Mouse (Mus musculus): ENCODE results near the gene Cxcr4. TPM values are rescaled to one million over a fixed set of nuclear protein-coding genes. Genes with fewer than 3 reads are reported as not detected.

Gene Cxcr4
- total and polyA plus RNA-seq, 3 experiments: 80.3 to 169 (median 102) TPM

GRCm38 (mm10) chr1:128590816-128591720 lies 1.0 kb downstream of the Cxcr4 start (continued):
- peak; percentile 15; the same call in 1 of the 2 replicates for TF ChIP-seq MYC (IDR thresholded peaks at IDR 0.05; ENCODE audit: low read depth, low read length)
- TF ChIP-seq BHLHE40 (IDR thresholded peaks at IDR 0.05; ENCODE audit: low read depth, low read length): peak; percentile 82
- peak; percentile 89 for TF ChIP-seq TBP (conservative IDR thresholded peaks at IDR 0.05; ENCODE audit: low read depth, low read length)
- TF ChIP-seq NELFE (IDR thresholded peaks at IDR 0.05; ENCODE audit: low read depth, low read length): peak; percentile 67
- TF ChIP-seq SIN3A (IDR thresholded peaks at IDR 0.05; ENCODE audit: low read length): peak; percentile 88
- TF ChIP-seq TCF12 (IDR thresholded peaks at IDR 0.05; ENCODE audit: low read depth, low read length): peak; percentile 98
- peak; percentile 59; the same call in 1 of the 2 replicates for TF ChIP-seq POLR2A (IDR thresholded peaks at IDR 0.05; ENCODE audit: low read depth, low read length)
- TF ChIP-seq JUND (conservative IDR thresholded peaks at IDR 0.05; ENCODE audit: low read depth, low read length): peak; percentile 29; the same call in 1 of the 2 replicates
- TF ChIP-seq NRF1 (IDR thresholded peaks at IDR 0.05; ENCODE audit: low read depth, low read length): no peak
- TF ChIP-seq MAX (IDR thresholded peaks at IDR 0.05; ENCODE audit: low read length): no peak; the same call in none of the 2 replicates
- TF ChIP-seq ZKSCAN1 (IDR thresholded peaks at IDR 0.05; ENCODE audit: borderline replicate concordance, low read depth, low read length): no peak; the same call in 1 of the 2 replicates
- TF ChIP-seq ZC3H11A (IDR thresholded peaks at IDR 0.05; ENCODE audit: low read depth, low read length): no peak

GRCm38 (mm10) chr1:128590011-128590410 lies 2.1 kb downstream of the Cxcr4 start:
- peaks cover 18 to 60% of the 10 kb centered on the region in 2 experiments for H3K4me1 ChIP-seq (ENCODE audit: control insufficient read depth in 1 of 2, insufficient read depth in 2 of 2)
- peaks cover 46% of the 10 kb centered on the region for H3K79me2 ChIP-seq (replicated peaks; ENCODE audit: control insufficient read depth, extremely low read depth, insufficient read depth, poor library complexity, severe bottlenecking)
- in situ Hi-C loops (cut with MboI; ENCODE audit: low pct_ligation_motif_present, low pct_unique_long_range_greater_than_20kb, low sequenced_read_pairs) (loop anchor here (5.0 kb wide), 1 partner anchor 232 kb away; no protein-coding TSS in a partner anchor), dilution Hi-C loops (cut with MboI; ENCODE audit: extremely low pct_ligation_motif_present, extremely low pct_unique_long_range_greater_than_20kb, low sequenced_read_pairs) (no loop called here)
- peaks cover 21 to 26% of the 10 kb centered on the region in 2 experiments for H3K36me3 ChIP-seq (replicated peaks in 1 of 2; ENCODE audit: control insufficient read depth in 1 of 2, insufficient read depth in 1 of 2, low read length in 1 of 2)
- no peaks in the 10 kb centered on the region for H3K27me3 ChIP-seq (replicated peaks)
- no peak for DNase-seq (ENCODE audit: extremely low read depth)
- H3K9me3 ChIP-seq (replicated peaks; ENCODE audit: low read length): no peaks in the 10 kb centered on the region
- peak overlapping the region; percentile 50; the same call in 1 of the 2 replicates for H3K27ac ChIP-seq (ENCODE audit: insufficient read depth, low read depth)
- peak overlapping the region; percentile 80 for H3K9ac ChIP-seq (ENCODE audit: insufficient read depth, low read depth)
- peak overlapping the region; percentile 81 for H3K4me2 ChIP-seq (ENCODE audit: insufficient read depth, low read depth, poor library complexity, severe bottlenecking)
- no peak for TF ChIP-seq SIN3A (IDR thresholded peaks at IDR 0.05; ENCODE audit: low read length)
- TF ChIP-seq ZNF384 (IDR thresholded peaks at IDR 0.05; ENCODE audit: low read depth, low read length): peak; percentile 46; the same call in 1 of the 2 replicates
- peak overlapping the region; percentile 63 to 85 (median 77) for H3K4me3 ChIP-seq (replicated peaks in 1 of 3; ENCODE audit: low read depth in 2 of 3, low read length in 2 of 3, poor library complexity in 1 of 3)

- peak overlapping the region; percentile 81 for H3K4me2 ChIP-seq (ENCODE audit: insufficient read depth, low read depth, poor library complexity, severe bottlenecking)
These were observed 2.6 kb downstream of the Cxcr4 start for GRCm38 (mm10) chr1:128589488-128589887.

More at GRCm38 (mm10) chr1:128589488-128589887, 2.6 kb downstream of the Cxcr4 start:
- dilution Hi-C loops (cut with MboI; ENCODE audit: extremely low pct_ligation_motif_present, extremely low pct_unique_long_range_greater_than_20kb, low sequenced_read_pairs) (no loop called here), in situ Hi-C loops (cut with MboI; ENCODE audit: low pct_ligation_motif_present, low pct_unique_long_range_greater_than_20kb, low sequenced_read_pairs) (loop anchor here (10.0 kb wide), 2 partner anchors 55 to 225 kb away; no protein-coding TSS in a partner anchor)
- H3K27ac ChIP-seq (ENCODE audit: insufficient read depth, low read depth): peak overlapping the region; percentile 50
- peaks cover 21 to 26% of the 10 kb centered on the region in 2 experiments for H3K36me3 ChIP-seq (replicated peaks in 1 of 2; ENCODE audit: control insufficient read depth in 1 of 2, insufficient read depth in 1 of 2, low read length in 1 of 2)
- no peak for DNase-seq (ENCODE audit: extremely low read depth)
- H3K79me2 ChIP-seq (replicated peaks; ENCODE audit: control insufficient read depth, extremely low read depth, insufficient read depth, poor library complexity, severe bottlenecking): peaks cover 46% of the 10 kb centered on the region
- no peaks in the 10 kb centered on the region for H3K27me3 ChIP-seq (replicated peaks)
- H3K9ac ChIP-seq (ENCODE audit: insufficient read depth, low read depth): peak overlapping the region; percentile 80; the same call in 1 of the 2 replicates
- H3K4me1 ChIP-seq (ENCODE audit: control insufficient read depth in 1 of 2, insufficient read depth in 2 of 2): peaks cover 14 to 59% of the 10 kb centered on the region in 2 experiments
- peak overlapping the region; percentile 63 to 85 (median 77) for H3K4me3 ChIP-seq (replicated peaks in 1 of 3; ENCODE audit: low read depth in 2 of 3, low read length in 2 of 3, poor library complexity in 1 of 3)
- TF ChIP-seq PAX5 (IDR thresholded peaks at IDR 0.05; ENCODE audit: low read length) (no peak), SIN3A (IDR thresholded peaks at IDR 0.05; ENCODE audit: low read length) (peak; percentile 73; the same call in 1 of the 2 replicates), MAFK (IDR thresholded peaks at IDR 0.05; ENCODE audit: insufficient replicate concordance, low read length) (no peak), SMC3 (IDR thresholded peaks at IDR 0.05; ENCODE audit: low read depth, low read length) (peak; percentile 18), ZC3H11A (IDR thresholded peaks at IDR 0.05; ENCODE audit: low read depth, low read length) (no peak), NELFE (IDR thresholded peaks at IDR 0.05; ENCODE audit: low read depth, low read length) (no peak), ELF1 (IDR thresholded peaks at IDR 0.05; ENCODE audit: low read depth, low read length) (peak; percentile 24; the same call in 1 of the 2 replicates), CTCF (conservative IDR thresholded peaks at IDR 0.05 in 1 of 2, IDR thresholded peaks at IDR 0.05 in 1 of 2; ENCODE audit: low read depth in 2 of 2, low read length in 2 of 2) (no peak), IRF4 (IDR thresholded peaks at IDR 0.05; ENCODE audit: low read depth, low read length) (0 out of 2 replicates have a peak, but pooled peaks have one; percentile 19), TCF12 (IDR thresholded peaks at IDR 0.05; ENCODE audit: low read depth, low read length) (0 out of 2 replicates have a peak, but pooled peaks have one; percentile 18), MXI1 (IDR thresholded peaks at IDR 0.05; ENCODE audit: low read depth, low read length) (peak; percentile 59; the same call in 1 of the 2 replicates)
- no peaks in the 10 kb centered on the region for H3K9me3 ChIP-seq (replicated peaks; ENCODE audit: low read length)
